15 mouse cellular contexts compared by ENCODE assay signal in the genomic region with DNA sequence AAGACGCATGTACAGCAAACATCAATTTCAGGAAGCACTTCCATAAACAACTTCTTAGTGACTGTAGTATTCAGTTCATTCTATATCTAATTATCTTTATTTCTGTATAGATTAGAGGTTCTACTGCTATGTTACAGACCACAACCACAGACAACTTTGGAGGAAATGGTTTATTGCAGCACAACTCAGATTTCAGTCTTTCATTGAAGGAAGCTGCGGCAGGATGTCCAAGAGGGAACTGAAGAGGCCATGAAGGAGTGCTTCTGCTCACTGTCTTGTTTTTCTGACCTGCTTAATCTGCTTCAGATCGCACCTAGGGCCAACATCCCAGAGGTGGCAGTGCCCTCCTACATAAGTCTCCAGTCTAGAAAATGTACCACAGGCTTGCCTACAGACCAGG.
"Had no signal": no experiment of that assay in that cellular context is flagged by ENCODE, and none has a peak within 500 bp of the region (broad histone marks: within the 10 kb centered on the region; RNA-seq: fewer than 3 reads in every experiment).

No protein-coding gene starts in this region.

- H3K9me3 ChIP-seq: limb, embryonic 10.5 days; liver, embryonic 15.5 days; megakaryocyte, embryonic 14.5 days; midbrain, embryonic 12.5 days; neural tube, embryonic 15.5 days; stomach, embryonic 15.5 days had no signal

- ATAC-seq: inflammation-experienced regulatory T-cells, adult 6 months had no signal

- H3K4me2 ChIP-seq: liver, embryonic 11.5 days; liver, embryonic 15.5 days; midbrain, embryonic 12.5 days; neural tube, embryonic 15.5 days; stomach, embryonic 15.5 days had no signal

- H3K27me3 ChIP-seq: liver, embryonic 15.5 days; megakaryocyte, embryonic 14.5 days; midbrain, embryonic 12.5 days; neural tube, embryonic 15.5 days; stomach, embryonic 15.5 days had no signal

- H3K4me1 ChIP-seq: limb, embryonic 10.5 days; liver, embryonic 15.5 days; megakaryocyte, embryonic 14.5 days; midbrain, embryonic 12.5 days; neural tube, embryonic 15.5 days; stomach, embryonic 15.5 days had no signal

- DNase-seq: kidney, adult 18-20 months; kidney, postnatal 10 days; kidney, postnatal 4 days; lung, postnatal 36 days; thymus, postnatal 4 days had no signal

- H3K9ac ChIP-seq: liver, embryonic 15.5 days; midbrain, embryonic 12.5 days; neural tube, embryonic 15.5 days; stomach, embryonic 15.5 days had no signal

- H3K36me3 ChIP-seq: limb, embryonic 10.5 days; liver, embryonic 15.5 days; midbrain, embryonic 12.5 days; neural tube, embryonic 15.5 days; stomach, embryonic 15.5 days had no signal

- H3K27ac ChIP-seq: left cerebral cortex, adult 2 months; limb, embryonic 10.5 days; liver, embryonic 15.5 days; midbrain, embryonic 12.5 days; neural tube, embryonic 15.5 days; stomach, embryonic 15.5 days had no signal

- H3K4me3 ChIP-seq: left cerebral cortex, adult 2 months; limb, embryonic 10.5 days; liver, embryonic 15.5 days; megakaryocyte, embryonic 14.5 days; midbrain, embryonic 12.5 days; myocyte; neural tube, embryonic 15.5 days; stomach, embryonic 15.5 days had no signal
